Mouse (Mus musculus) small intestine, adult 2 months (tissue): ENCODE measurements around the gene Abi3. TPM values are rescaled to one million over a fixed set of nuclear protein-coding genes. Genes with fewer than 3 reads are reported as not detected.
A peak's percentile ranks its signal among the peaks of the same experiment; 100 is the strongest.
"Not testable (repeated sequence)": the region's sequence is repeated elsewhere in the genome, so short reads cannot be mapped to it uniquely, and the experiment has no call there.

Experiments used
- H3K27ac ChIP-seq: fragments of 200-500 bp; 2 replicates; pipeline ENCODE4 v1.5.1; 2012; ENCODE audit warnings: low read depth, low read length, control low read depth, inconsistent platforms; ENCODE audit not compliant: insufficient read depth
- H3K27me3 ChIP-seq: fragments of 200-500 bp; 2 replicates; pipeline ENCODE4 v1.6.1; 2012; ENCODE audit warnings: mild to moderate bottlenecking, moderate library complexity, low read length, inconsistent platforms; ENCODE audit not compliant: control insufficient read depth, insufficient read depth
- H3K36me3 ChIP-seq: fragments of 200-500 bp; 2 replicates; pipeline ENCODE4 v1.6.1; 2012; ENCODE audit warnings: mild to moderate bottlenecking, low read length, control low read depth, inconsistent platforms; ENCODE audit not compliant: control insufficient read depth, insufficient read depth
- H3K4me1 ChIP-seq: fragments of 200-500 bp; 2 replicates; pipeline ENCODE4 v1.6.1; 2012; ENCODE audit warnings: low read length, inconsistent platforms, mixed read lengths; ENCODE audit not compliant: control insufficient read depth, insufficient read depth, insufficient read length
- H3K4me3 ChIP-seq: fragments of 200-500 bp; 2 replicates; pipeline ENCODE4 v1.5.1; 2012; ENCODE audit warnings: low read depth, mild to moderate bottlenecking, control low read depth, inconsistent platforms, low read length, moderate library complexity
- CTCF ChIP-seq: fragments of 200-500 bp; IDR thresholded peaks from 2 replicates; pipeline ENCODE4 v1.5.1; 2012; ENCODE audit warnings: low read depth, mild to moderate bottlenecking, control low read depth, inconsistent platforms, low read length, moderate library complexity, mixed read lengths; ENCODE audit not compliant: insufficient replicate concordance, insufficient read length; ENCODE audit errors: extremely low read depth
- POLR2A ChIP-seq: fragments of 200-500 bp; IDR thresholded peaks from 2 replicates; pipeline ENCODE4 v1.6.1; 2012; ENCODE audit warnings: low read depth, mild to moderate bottlenecking, control low read depth, inconsistent platforms, low read length, moderate library complexity
- WGBS: fragments of 180-500 bp; shearing (Covaris S2); methylation state at CpG from one replicate; pipeline ENCODE4 v1.1.7; 2018; 5-methylcytosine and 5-hydroxymethylcytosine counted together
- polyA plus RNA-seq: library from polyadenylated mRNA; depleted of rRNA; stranded (reverse); fragments of >200 nt; gene quantifications from 2 replicates; pipeline ENCODE4 v1.2.3, GENCODE M21; 2012; rRNA removed

Gene Abi3
- polyA plus RNA-seq, result 34.0 and 73.5 TPM in 2 replicates

DNA sequence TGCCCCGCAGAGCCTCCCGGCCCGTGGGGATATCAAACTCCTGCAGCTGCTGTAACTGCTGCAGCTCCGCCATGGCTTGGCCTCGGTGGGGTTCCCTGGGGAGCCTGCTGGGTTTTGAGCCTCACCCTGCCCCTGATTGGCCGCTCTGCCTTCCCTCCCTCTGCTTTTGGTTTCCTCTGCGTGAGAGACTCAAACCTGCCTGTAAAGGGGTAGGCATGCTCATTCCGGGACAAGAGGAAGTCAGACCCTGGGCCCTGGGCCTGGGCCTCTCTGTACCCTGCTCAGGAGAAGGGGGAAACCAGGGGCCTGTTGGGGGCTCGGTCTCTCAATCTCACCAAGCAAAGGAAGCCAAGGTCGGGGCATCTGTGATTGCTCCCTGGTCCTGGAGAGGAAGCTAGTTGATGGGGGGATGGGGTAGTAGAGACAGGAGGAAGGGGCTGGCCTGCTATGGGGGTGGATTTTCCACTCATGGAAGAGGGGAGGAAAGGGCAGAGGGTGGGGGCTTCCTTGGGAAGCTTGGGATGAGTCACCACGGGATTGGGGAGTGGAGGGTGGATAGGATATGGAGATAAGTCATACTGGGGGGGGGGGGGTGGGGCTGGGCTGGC lies at the start of gene Abi3:
Gene Abi3 (minus strand): TSS at position 403 of the 608 bp plus-strand sequence.
- TF ChIP-seq POLR2A, result peak; percentile 66; the same call in 1 of the 2 replicates
- TF ChIP-seq CTCF, result no peak
- Histone ChIP-seq H3K36me3 (no peaks in the 10 kb centered on the region), H3K4me3 (peak within 1 kb of the TSS; percentile 73), H3K4me1 (peaks cover 13% of the 10 kb centered on the region), H3K27ac (peak within 1 kb of the TSS; percentile 80), H3K27me3 (no peaks in the 10 kb centered on the region)
- WGBS, result 52% methylated on average over 11 of the region's 11 CpGs

DNA sequence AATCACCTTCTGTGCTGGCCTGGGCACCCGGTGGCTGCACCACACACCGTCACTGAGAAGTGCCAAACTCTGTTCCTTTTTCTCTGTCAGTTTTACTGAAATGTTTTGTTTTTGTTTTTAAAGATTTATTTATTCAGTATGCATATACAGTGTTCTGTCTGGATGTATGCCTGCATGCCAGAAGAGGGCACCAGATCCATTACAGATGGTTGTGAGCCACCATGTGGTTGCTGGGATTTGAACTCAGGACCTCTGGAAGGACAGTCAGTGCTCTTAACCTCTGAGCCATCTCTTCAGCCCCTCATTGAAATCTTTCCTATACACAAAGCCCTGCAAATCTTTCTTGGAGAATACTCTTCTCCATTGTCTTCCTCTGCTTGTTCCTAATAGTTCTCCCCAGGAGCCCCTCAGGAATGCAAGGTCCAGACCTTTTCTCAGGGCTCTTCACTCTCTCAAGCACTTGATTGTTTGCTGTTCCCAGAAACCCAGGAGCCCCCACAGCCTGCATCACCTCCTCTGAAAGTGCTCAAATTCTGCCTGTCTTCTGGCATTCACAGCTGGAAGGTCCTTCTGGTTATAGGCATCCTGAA lies 48.3 kb upstream of the Abi3 start:
- Histone ChIP-seq H3K27ac (no peak overlapping the region), H3K27me3 (no peaks in the 10 kb centered on the region), H3K4me3 (no peak overlapping the region), H3K36me3 (peaks cover 72% of the 10 kb centered on the region), H3K4me1 (0 out of 2 replicates have a peak, but pooled peaks cover 2% of the 10 kb centered on the region)
- 88% methylated on average over 2 of the region's 2 CpGs for WGBS
- TF ChIP-seq CTCF, result no peak
- TF ChIP-seq POLR2A, result no peak

DNA sequence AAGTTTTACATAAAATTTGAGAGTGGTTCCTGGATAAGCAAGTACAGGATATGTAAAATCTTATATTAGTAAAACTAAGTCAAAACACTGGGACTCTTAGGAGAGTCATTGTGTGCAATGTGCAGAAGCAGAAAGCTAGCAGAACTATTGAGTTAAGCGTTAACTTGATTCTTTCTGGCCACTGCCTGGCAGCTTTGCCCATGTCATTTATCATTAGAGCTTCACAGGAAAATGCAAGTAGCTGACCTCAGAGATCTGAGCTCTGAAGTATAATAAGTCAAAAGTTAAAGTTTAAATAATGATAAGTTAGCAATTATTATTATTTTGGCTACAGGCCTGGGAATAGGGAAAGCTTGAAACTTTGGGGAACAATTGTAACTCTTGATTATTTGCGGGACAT lies 37.6 kb upstream of the Abi3 start:
- H3K27me3 ChIP-seq, H3K27ac ChIP-seq, H3K4me1 ChIP-seq, H3K4me3 ChIP-seq: not testable (repeated sequence)
- 58% methylated on average over 2 of the region's 2 CpGs for WGBS
- peaks cover 50% of the 10 kb centered on the region for H3K36me3 ChIP-seq

DNA sequence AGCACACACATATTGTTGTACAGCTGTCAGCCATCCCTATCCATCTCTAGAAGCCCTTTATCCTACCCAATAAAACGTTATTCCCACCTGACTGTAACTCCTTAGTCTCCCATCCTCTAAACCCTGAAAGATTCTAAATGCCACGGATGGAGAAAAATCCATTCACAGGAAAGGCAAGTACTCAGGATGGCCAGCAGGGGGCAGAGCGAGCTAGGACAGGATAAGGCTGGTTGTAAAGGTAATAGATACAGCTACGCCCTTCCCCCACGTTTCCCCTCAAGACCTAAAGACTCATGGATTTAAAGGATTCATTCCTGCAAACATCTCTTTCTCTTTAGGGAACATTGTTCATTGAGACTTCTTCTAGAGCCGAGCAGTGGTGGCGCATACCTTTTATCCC lies 34.0 kb upstream of the Abi3 start:
- H3K36me3 ChIP-seq, result peaks cover 53% of the 10 kb centered on the region
- H3K27ac ChIP-seq, result no peak overlapping the region
- peak; percentile 85; the same call in 1 of the 2 replicates for TF ChIP-seq CTCF
- no peak for TF ChIP-seq POLR2A
- 34% methylated on average over 7 of the region's 7 CpGs for WGBS
- no peaks in the 10 kb centered on the region for H3K4me1 ChIP-seq
- H3K27me3 ChIP-seq, result no peaks in the 10 kb centered on the region
- H3K4me3 ChIP-seq, result no peak overlapping the region

DNA sequence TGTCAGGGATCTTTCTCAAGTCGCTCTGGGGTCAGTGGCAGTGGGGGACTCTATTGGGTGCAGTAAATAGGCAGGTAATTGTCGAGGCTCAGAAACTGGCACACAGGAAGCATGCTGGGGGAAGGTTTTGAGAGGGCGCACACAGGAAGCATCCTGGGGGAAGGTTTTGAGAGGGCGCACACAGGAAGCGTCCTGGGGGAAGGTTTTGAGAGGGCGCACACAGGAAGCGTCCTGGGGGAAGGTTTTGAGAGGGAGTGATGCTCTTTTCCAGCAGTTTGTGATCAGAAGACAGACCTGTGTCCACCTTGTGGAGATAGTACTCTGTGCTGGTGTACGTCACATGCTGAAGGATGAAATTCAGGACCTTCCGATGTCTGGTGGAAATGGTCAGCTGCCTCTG lies 33.5 kb upstream of the Abi3 start:
- H3K4me3 ChIP-seq, result no peak overlapping the region
- H3K27me3 ChIP-seq, result no peaks in the 10 kb centered on the region
- H3K4me1 ChIP-seq, result no peaks in the 10 kb centered on the region
- WGBS, result 74% methylated on average over 9 of the region's 9 CpGs
- TF ChIP-seq CTCF, result no peak
- TF ChIP-seq POLR2A, result no peak
- no peak overlapping the region for H3K27ac ChIP-seq
- peaks cover 53% of the 10 kb centered on the region for H3K36me3 ChIP-seq

DNA sequence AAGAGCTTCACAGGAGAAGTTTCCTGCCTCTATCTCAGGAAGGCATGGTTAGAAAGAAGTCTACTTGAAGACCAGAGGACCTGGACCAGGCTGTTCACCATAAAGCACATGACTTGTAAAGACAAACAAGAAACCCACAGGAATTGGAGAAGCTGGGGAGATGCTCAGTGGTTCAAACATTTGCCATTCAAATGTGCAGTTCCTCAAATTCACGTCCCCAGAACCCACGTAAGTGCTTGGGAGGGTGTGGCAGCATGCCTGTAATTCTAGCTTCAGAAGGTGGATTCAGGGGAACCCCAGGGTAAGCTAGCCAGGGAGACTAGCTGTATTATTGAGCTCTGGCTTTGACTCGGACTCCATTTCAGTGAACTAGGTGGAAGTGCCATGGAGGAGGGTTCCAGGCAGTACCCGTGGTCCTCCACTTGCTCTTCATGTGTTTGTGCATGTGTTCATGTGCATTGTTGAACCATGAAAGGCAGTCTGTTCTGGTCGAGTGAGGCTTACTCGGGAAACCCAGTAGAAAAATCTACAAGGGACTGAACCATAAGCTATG lies 27.7 kb upstream of the Abi3 start:
- Histone ChIP-seq H3K36me3 (peaks cover 73% of the 10 kb centered on the region), H3K27me3 (no peaks in the 10 kb centered on the region), H3K4me3 (no peak overlapping the region), H3K27ac (no peak overlapping the region), H3K4me1 (no peaks in the 10 kb centered on the region)
- WGBS, result 71% methylated on average over 6 of the region's 6 CpGs
- TF ChIP-seq CTCF, result no peak
- no peak for TF ChIP-seq POLR2A

DNA sequence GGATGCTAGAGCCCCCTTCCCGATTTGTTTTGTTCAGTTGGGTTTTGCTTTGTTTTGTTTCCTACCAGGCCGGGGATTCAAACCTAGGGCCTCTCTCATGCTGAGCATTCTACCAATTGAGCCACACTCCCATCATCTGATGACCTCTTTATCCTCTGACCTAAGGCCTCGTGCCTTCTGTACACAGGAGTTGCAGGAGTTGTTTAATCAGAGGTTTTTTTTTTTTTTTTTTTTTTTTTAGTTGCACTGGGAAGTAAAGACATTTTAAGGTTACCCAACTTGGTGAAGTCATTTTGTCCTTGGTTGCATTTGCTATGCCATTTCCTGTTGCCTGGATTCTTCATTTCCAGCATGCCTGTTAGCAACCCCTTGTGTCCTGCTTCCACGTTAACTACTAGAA lies 27.2 kb upstream of the Abi3 start:
- H3K27ac ChIP-seq, result no peak overlapping the region
- 71% methylated on average over 4 of the region's 4 CpGs for WGBS
- H3K4me1 ChIP-seq, result no peaks in the 10 kb centered on the region
- H3K27me3 ChIP-seq, result no peaks in the 10 kb centered on the region
- H3K36me3 ChIP-seq, result peaks cover 69% of the 10 kb centered on the region
- TF ChIP-seq POLR2A, result no peak
- no peak for TF ChIP-seq CTCF
- H3K4me3 ChIP-seq, result no peak overlapping the region
